Mouse (Mus musculus): Measurements from ENCODE around the gene Wnk2.

GRCm38 (mm10) chr13:49052512-49052911 is 95.3 kb downstream of the Wnk2 start:
- TF ChIP-seq CTCF (conservative IDR thresholded peaks at IDR 0.05; ENCODE audit: low read length) (peak; percentile 48), POU5F1 (IDR thresholded peaks at IDR 0.05; ENCODE audit: borderline replicate concordance, low read length) (no peak), NANOG (IDR thresholded peaks at IDR 0.05; ENCODE audit: borderline replicate concordance, low read length) (no peak)
